Mouse (Mus musculus): ENCODE measurements around the gene Gys2.

The Gys2 gene

GRCm38 (mm10) chr6:142377081-142377480, 95.8 kb downstream of the Gys2 start:
- DNase-seq (ENCODE audit: low read depth, low spot score): no peak
